ENCODE assay signal across 24 mouse cellular contexts in genomic region chr3:85860996-85861395, GRCm38 (mm10). TPM values are rescaled to one million over a fixed set of nuclear protein-coding genes. Genes with fewer than 3 reads are reported as not detected.
"Had no signal": no experiment of that assay in that cellular context is flagged by ENCODE, and none has a peak within 500 bp of the region (broad histone marks: within the 10 kb centered on the region; RNA-seq: fewer than 3 reads in every experiment).

No protein-coding gene starts in this region.

- ATAC-seq: hindbrain, postnatal 0 days; intestine, embryonic 16.5 days; liver, embryonic 12.5 days had no signal

- H3K4me1 ChIP-seq: hindbrain, embryonic 13.5 days; hindbrain, embryonic 15.5 days had no signal

- DNase-seq: gastrocnemius, postnatal 14 days; gastrocnemius, postnatal 36 days; heart, adult 2 months; heart, postnatal 10 days; kidney, adult 11 months; kidney, adult 2 months; kidney, adult 9 months; kidney, postnatal 14 days; kidney, postnatal 36 days; layer of hippocampus, adult 9-11 months; layer of hippocampus, postnatal 36 days; left cerebral cortex, postnatal 4 days had no signal

- H3K36me3 ChIP-seq: hindbrain, embryonic 13.5 days; hindbrain, embryonic 15.5 days; kidney, embryonic 15.5 days; limb, embryonic 13.5 days; limb, embryonic 15.5 days; liver, embryonic 12.5 days had no signal

- H3K9me3 ChIP-seq: hindbrain, embryonic 13.5 days; hindbrain, embryonic 15.5 days; kidney, embryonic 15.5 days; limb, embryonic 13.5 days; limb, embryonic 15.5 days; liver, embryonic 12.5 days had no signal

- H3K9ac ChIP-seq: hindbrain, embryonic 13.5 days; hindbrain, embryonic 15.5 days; kidney, embryonic 15.5 days; limb, embryonic 13.5 days; limb, embryonic 15.5 days; liver, embryonic 12.5 days; liver, embryonic 14.5 days had no signal

- H3K4me3 ChIP-seq: heart, adult 2 months; hindbrain, embryonic 13.5 days; hindbrain, embryonic 15.5 days; kidney, embryonic 15.5 days; limb, embryonic 13.5 days; limb, embryonic 15.5 days; liver, embryonic 12.5 days had no signal

- H3K27me3 ChIP-seq: hindbrain, embryonic 13.5 days; hindbrain, embryonic 15.5 days; kidney, embryonic 15.5 days; limb, embryonic 13.5 days; limb, embryonic 15.5 days; liver, embryonic 12.5 days had no signal

- H3K4me2 ChIP-seq: heart, embryonic 11.5 days; hindbrain, embryonic 13.5 days; hindbrain, embryonic 15.5 days; kidney, embryonic 15.5 days; limb, embryonic 13.5 days; limb, embryonic 15.5 days; liver, embryonic 12.5 days had no signal

- H3K27ac ChIP-seq: heart, adult 2 months; hindbrain, embryonic 13.5 days; hindbrain, embryonic 15.5 days; hindbrain, postnatal 0 days; kidney, embryonic 15.5 days; kidney, postnatal 0 days; limb, embryonic 13.5 days; limb, embryonic 15.5 days; liver, embryonic 12.5 days; liver, embryonic 14.5 days had no signal

RNA-seq across cellular contexts. Expression of gene Gm37240, which starts 26.3 kb away (rescaled TPM):
- total RNA-seq: hematopoietic stem cell, adult 5-6 weeks; hindbrain, postnatal 0 days; layer of hippocampus, postnatal 36 days had no signal

RNA-seq across cellular contexts. Expression of gene Fam160a1, which starts 43.9 kb away (rescaled TPM):
- total RNA-seq: hematopoietic stem cell, adult 5-6 weeks had no signal
